Mouse (Mus musculus) kidney, postnatal 10 days (tissue): ENCODE results near the gene Coq4.

ENCODE experiments used
- DNase-seq: peaks from one replicate; pipeline ENCODE4 v3.0.0; 2021; ENCODE audit warnings: mixed read lengths

Coq4 gene

DNA sequence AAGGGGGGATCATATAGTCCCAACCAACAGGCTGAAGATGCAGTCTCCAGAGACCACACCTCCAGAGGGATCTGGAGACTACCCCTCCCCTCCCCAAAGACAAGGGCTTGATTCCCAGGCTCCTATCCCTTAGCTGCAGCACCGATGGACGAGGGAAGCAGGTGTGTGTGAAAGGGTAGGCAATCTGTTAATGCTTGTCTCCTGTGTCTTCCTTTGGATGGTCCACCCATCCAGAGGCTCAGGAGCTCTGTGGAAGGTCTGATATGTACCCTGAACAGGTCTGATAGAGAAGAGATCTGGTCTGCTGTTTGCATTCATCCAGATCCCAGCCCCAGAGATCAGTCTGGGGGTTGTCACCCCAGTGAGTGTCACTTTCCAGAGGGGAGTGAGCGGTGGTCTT is 59.6 kb downstream of the Coq4 start:
- no peak for DNase-seq
